Mouse (Mus musculus) lung, embryonic 15.5 days (tissue): ENCODE results near the gene Meiob. TPM values are rescaled to one million over a fixed set of nuclear protein-coding genes. Genes with fewer than 3 reads are reported as not detected.

Experiments
- polyA plus RNA-seq: library from polyadenylated mRNA; unstranded; fragments of >200 nt; fragmentation: Nextera tagmentation; extraction: Ambion mirVana; gene quantifications from 2 replicates; pipeline ENCODE4 v1.2.1, GENCODE M21; 2015

The Meiob gene
- polyA plus RNA-seq, 1 experiment from 2014 or later: not detected

Other genes starting within 250 kb of the Meiob start
- gene Tsc2, start 171.7 kb upstream of the Meiob start, polyA plus RNA-seq: 48.2 and 53.5 TPM in 2 replicates
- 17.2 and 19.6 TPM in 2 replicates for gene Nthl1, start 171.6 kb upstream of the Meiob start, polyA plus RNA-seq
- 87.3 and 92.4 TPM in 2 replicates for gene Slc9a3r2, start 154.0 kb upstream of the Meiob start, polyA plus RNA-seq
- 2.1 and 2.3 TPM in 2 replicates for gene Npw, start 145.8 kb upstream of the Meiob start, polyA plus RNA-seq
- 21.2 and 22.2 TPM in 2 replicates for gene Zfp598, start 134.6 kb upstream of the Meiob start, polyA plus RNA-seq
- gene Syngr3, start 114.3 kb upstream of the Meiob start, polyA plus RNA-seq: 1.0 and 2.0 TPM in 2 replicates
- gene Gfer, start 108.1 kb upstream of the Meiob start, polyA plus RNA-seq: 47.3 and 47.4 TPM in 2 replicates
- gene Noxo1, start 108.1 kb upstream of the Meiob start, polyA plus RNA-seq: 3.5 and 5.1 TPM in 2 replicates
- 81.2 and 85.2 TPM in 2 replicates for gene Tbl3, start 96.6 kb upstream of the Meiob start, polyA plus RNA-seq
- gene Rnf151, start 86.2 kb upstream of the Meiob start, polyA plus RNA-seq: 0.18 and 0.21 TPM in 2 replicates
- 1,576 and 1,662 TPM in 2 replicates for gene Rps2, start 86.2 kb upstream of the Meiob start, polyA plus RNA-seq
- 186 and 193 TPM in 2 replicates for gene Ndufb10, start 79.8 kb upstream of the Meiob start, polyA plus RNA-seq
- 0.18 TPM in 1 of 2 replicates, not detected in the other for gene Rpl3l, start 76.5 kb upstream of the Meiob start, polyA plus RNA-seq
- gene Msrb1, start 67.6 kb upstream of the Meiob start, polyA plus RNA-seq: 30.7 and 36.7 TPM in 2 replicates
- 2.5 and 3.4 TPM in 2 replicates for gene Hs3st6, start 51.3 kb upstream of the Meiob start, polyA plus RNA-seq
- gene Hagh, start 35.9 kb downstream of the Meiob start, polyA plus RNA-seq: 31.7 and 32.1 TPM in 2 replicates
- gene Fahd1, start 46.1 kb downstream of the Meiob start, polyA plus RNA-seq: 18.8 and 19.9 TPM in 2 replicates
- gene Igfals, start 61.7 kb downstream of the Meiob start, polyA plus RNA-seq: 1.00 and 1.4 TPM in 2 replicates
- gene Nubp2, start 82.1 kb downstream of the Meiob start, polyA plus RNA-seq: 54.4 and 56.6 TPM in 2 replicates
- 41.7 and 44.2 TPM in 2 replicates for gene Spsb3, start 82.4 kb downstream of the Meiob start, polyA plus RNA-seq
- gene Eme2, start 90.8 kb downstream of the Meiob start, polyA plus RNA-seq: 28.5 and 30.4 TPM in 2 replicates
- gene Mrps34, start 90.8 kb downstream of the Meiob start, polyA plus RNA-seq: 89.0 and 92.0 TPM in 2 replicates
- gene Nme3, start 92.2 kb downstream of the Meiob start, polyA plus RNA-seq: 67.1 and 78.5 TPM in 2 replicates
- gene Mapk8ip3, start 132.7 kb downstream of the Meiob start, polyA plus RNA-seq: 24.0 and 27.6 TPM in 2 replicates
- 186 and 189 TPM in 2 replicates for gene Jpt2, start 156.4 kb downstream of the Meiob start, polyA plus RNA-seq
- gene Cramp1l, start 211.5 kb downstream of the Meiob start, polyA plus RNA-seq: 6.3 and 7.6 TPM in 2 replicates
- gene Ift140, start 211.8 kb downstream of the Meiob start, polyA plus RNA-seq: 17.0 and 18.1 TPM in 2 replicates